Mouse (Mus musculus) left cerebral cortex, adult 2 months (tissue): ENCODE results near the gene Rbpjl. TPM values are rescaled to one million over a fixed set of nuclear protein-coding genes. Genes with fewer than 3 reads are reported as not detected.
A peak's percentile ranks its signal among the peaks of the same experiment; 100 is the strongest.

Experiments
- DNase-seq, 2 experiments: peaks; one replicate each; pipeline ENCODE4 v3.0.0; 2021 to 2022; ENCODE audit warnings: low spot score in 2 of 2, mixed read lengths in 1 of 2; ENCODE audit errors: extremely low spot score in 1 of 2
- H3K27ac ChIP-seq: fragments of 200-600 bp; 2 replicates; pipeline ENCODE4 v1.8.1; 2022
- H3K4me3 ChIP-seq: fragments of 200-600 bp; 2 replicates; pipeline ENCODE4 v1.8.1; 2022
- CTCF ChIP-seq: fragments of 200-600 bp; IDR thresholded peaks from 2 replicates; pipeline ENCODE4 v1.8.1; 2022; ENCODE audit warnings: antibody characterized with exemption, mild to moderate bottlenecking, moderate library complexity
- intact Hi-C: fragments of 180-260 bp; cut with DNase I; formaldehyde crosslinking; loops from one replicate; pipeline ENCODE4 v1.15.1; 2025
- microRNA-seq, 2 experiments: library from miRNA; unstranded; fragments of <30 nt; microRNA quantifications; one replicate each; pipeline ENCODE4 v1.2.0; 2021
- total RNA-seq, 2 experiments: library from RNA; stranded (reverse); gene quantifications; 2 replicates each; pipeline ENCODE4 v1.2.3; 2021

The Rbpjl gene
- total RNA-seq, 2 experiments from 2014 or later = 0.20 to 0.23 TPM

GRCm38 (mm10) chr2:164453887-164454500 lies 51.1 kb downstream of the Rbpjl start:
- no peak for TF ChIP-seq CTCF

GRCm38 (mm10) chr2:164454846-164455245 lies 51.9 kb downstream of the Rbpjl start:
- no peak for TF ChIP-seq CTCF
- peak; percentile 59 to 84 for DNase-seq
- H3K27ac ChIP-seq = peak overlapping the region; percentile 44; the same call in 1 of the 2 replicates
- no peak overlapping the region for H3K4me3 ChIP-seq
- intact Hi-C loops = no loop called here

More at GRCm38 (mm10) chr2:164453887-164454500, 51.1 kb downstream of the Rbpjl start:
- intact Hi-C loops = no loop called here
- DNase-seq = no peak
- Histone ChIP-seq H3K4me3 (no peak overlapping the region), H3K27ac (no peak overlapping the region)

- no peak for TF ChIP-seq CTCF
- intact Hi-C loops = no loop called here
- Histone ChIP-seq H3K4me3 (no peak overlapping the region), H3K27ac (peak overlapping the region; percentile 44; the same call in 1 of the 2 replicates)
- DNase-seq = no peak
Measured at GRCm38 (mm10) chr2:164455421-164456190, 52.7 kb downstream of the Rbpjl start.

GRCm38 (mm10) chr2:164456413-164456812 lies 53.5 kb downstream of the Rbpjl start:
- intact Hi-C loops = no loop called here
- no peak for DNase-seq
- H3K27ac ChIP-seq = peak overlapping the region; percentile 79; the same call in 1 of the 2 replicates
- TF ChIP-seq CTCF = no peak
- H3K4me3 ChIP-seq = no peak overlapping the region; the same call in 1 of the 2 replicates

GRCm38 (mm10) chr2:164456864-164457300 lies 53.9 kb downstream of the Rbpjl start, which contains the start of gene Sys1:
Gene Sys1 (plus strand): TSS chr2:164456964.
- intact Hi-C loops = loop anchor here (1.0 kb wide), 1 partner anchor 40 kb away; no protein-coding TSS in a partner anchor
- Histone ChIP-seq H3K4me3 (peak within 1 kb of the TSS; percentile 40), H3K27ac (peak within 1 kb of the TSS; percentile 79; the same call in 1 of the 2 replicates)
- DNase-seq = peak in 1 of 2 experiments; percentile 22
- TF ChIP-seq CTCF = peak; percentile 38

- intact Hi-C loops = loop anchor here (1.0 kb wide), 1 partner anchor 41 kb away; no protein-coding TSS in a partner anchor
- no peak for TF ChIP-seq CTCF
- no peak for DNase-seq
- Histone ChIP-seq H3K4me3 (no peak overlapping the region), H3K27ac (no peak overlapping the region)
Measured at GRCm38 (mm10) chr2:164457942-164458341, 55.0 kb downstream of the Rbpjl start.

- TF ChIP-seq CTCF = no peak
- H3K4me3 ChIP-seq = no peak overlapping the region
- DNase-seq = no peak
- intact Hi-C loops = no loop called here
- H3K27ac ChIP-seq = no peak overlapping the region
Measured at GRCm38 (mm10) chr2:164458535-164458934, 55.6 kb downstream of the Rbpjl start.

GRCm38 (mm10) chr2:164460745-164461551 lies 58.0 kb downstream of the Rbpjl start, which contains the start of gene Gm20458:
Gene Gm20458 (plus strand): TSS chr2:164460967.
- TF ChIP-seq CTCF = peak; percentile 89
- peak within 1 kb of the TSS; percentile 94 for H3K4me3 ChIP-seq
- DNase-seq = peak; percentile 93 to 96
- H3K27ac ChIP-seq = peak within 1 kb of the TSS; percentile 97
- intact Hi-C loops = loop anchor here (2.0 kb wide), 1 partner anchor 36 kb away; the partner anchor contains the start of gene Pigt

Small RNA genes lying within 50 kb of the gene (microRNA-seq; reads per million reads assigned to microRNA genes)
- 0 reads per million in 2 experiments for gene Mir7678

Other genes with a start within 250 kb of the Rbpjl start
- 10 to 100 TPM; 20.3 to 20.7 TPM for gene Kcns1, start 232.0 kb upstream of the Rbpjl start, total RNA-seq
- not detected for gene Wfdc5, start 220.4 kb upstream of the Rbpjl start, total RNA-seq
- gene Wfdc12, start 212.5 kb upstream of the Rbpjl start, total RNA-seq = not detected
- not detected for gene Wfdc15a, start 203.0 kb upstream of the Rbpjl start, total RNA-seq
- gene Wfdc15b, start 181.5 kb upstream of the Rbpjl start, total RNA-seq = not detected
- not detected for gene Svs2, start 164.7 kb upstream of the Rbpjl start, total RNA-seq
- not detected for gene Svs3b, start 146.5 kb upstream of the Rbpjl start, total RNA-seq
- not detected for gene Svs4, start 124.7 kb upstream of the Rbpjl start, total RNA-seq
- gene Svs3a, start 113.9 kb upstream of the Rbpjl start, total RNA-seq = not detected
- not detected for gene Svs6, start 86.4 kb upstream of the Rbpjl start, total RNA-seq
- not detected for gene Svs5, start 70.4 kb upstream of the Rbpjl start, total RNA-seq
- gene Slpi, start 14.0 kb upstream of the Rbpjl start, total RNA-seq = not detected
- gene Matn4, start 2.0 kb downstream of the Rbpjl start, total RNA-seq = 10 to 100 TPM; 10.4 to 11.0 TPM
- 10 to 100 TPM; 78.7 to 93.2 TPM for gene Sdc4, start 40.7 kb downstream of the Rbpjl start, total RNA-seq
- 10 to 100 TPM; 40.8 to 41.3 TPM for gene Sys1, start 53.8 kb downstream of the Rbpjl start, total RNA-seq
- 10 to 100 TPM; 10.2 to 14.1 TPM for gene Gm20458, start 57.8 kb downstream of the Rbpjl start, total RNA-seq
- gene Trp53tg5, start 70.6 kb downstream of the Rbpjl start, total RNA-seq = not detected
- gene Dbndd2, start 83.0 kb downstream of the Rbpjl start, total RNA-seq = 100 to 1,000 TPM; 102 to 106 TPM
- gene Pigt, start 94.4 kb downstream of the Rbpjl start, total RNA-seq = 10 to 100 TPM; 86.3 to 87.0 TPM
- 1 to 10 TPM in 1 of 2 experiments, under 1 TPM in 1; 0.70 to 1.3 TPM for gene Wfdc2, start 159.3 kb downstream of the Rbpjl start, total RNA-seq
- not detected for gene Spint3, start 170.3 kb downstream of the Rbpjl start, total RNA-seq
- not detected for gene Wfdc6a, start 182.3 kb downstream of the Rbpjl start, total RNA-seq
- not detected for gene Eppin, start 190.5 kb downstream of the Rbpjl start, total RNA-seq
- not detected for gene Wfdc6b, start 210.4 kb downstream of the Rbpjl start, total RNA-seq
- not detected for gene Wfdc8, start 210.5 kb downstream of the Rbpjl start, total RNA-seq
- not detected for gene Wfdc16, start 235.7 kb downstream of the Rbpjl start, total RNA-seq